Mouse (Mus musculus) adrenal gland (tissue): ENCODE measurements at regions not wholly inside any gene's neighbourhood (a gene's known extent, or its start where the extent isn't known, plus 50 kb on each side); places are given as distances from the start of the nearest gene placed in this dataset.

Source experiments
- intact Hi-C: fragments of 180-260 bp; cut with DNase I; formaldehyde crosslinking; loops from one replicate; pipeline ENCODE4 v1.15.1; 2025

DNA sequence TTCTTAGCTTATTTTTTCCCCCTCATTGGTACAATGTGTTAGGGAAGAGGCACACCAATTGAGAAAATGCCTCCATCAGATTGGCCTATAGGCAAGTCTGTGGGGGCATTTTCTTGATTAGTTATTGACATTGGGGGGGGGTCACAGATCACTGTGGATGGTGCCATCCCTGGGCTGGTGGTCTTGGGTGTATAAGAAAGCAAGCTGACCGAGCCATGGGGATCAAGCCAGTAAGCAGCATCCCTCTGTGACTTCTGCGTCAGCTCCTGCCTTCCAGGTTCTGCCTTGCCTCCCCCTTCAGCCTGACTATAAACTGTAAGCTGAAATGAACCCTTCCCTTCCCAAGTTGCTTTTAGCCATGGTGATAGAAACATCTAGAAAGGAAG lies 71.5 kb upstream of the Parp11 start:
- intact Hi-C loops = loop anchor here (5.0 kb wide), 2 partner anchors 72 to 418 kb away; partner anchors contain the start of gene Parp11

DNA sequence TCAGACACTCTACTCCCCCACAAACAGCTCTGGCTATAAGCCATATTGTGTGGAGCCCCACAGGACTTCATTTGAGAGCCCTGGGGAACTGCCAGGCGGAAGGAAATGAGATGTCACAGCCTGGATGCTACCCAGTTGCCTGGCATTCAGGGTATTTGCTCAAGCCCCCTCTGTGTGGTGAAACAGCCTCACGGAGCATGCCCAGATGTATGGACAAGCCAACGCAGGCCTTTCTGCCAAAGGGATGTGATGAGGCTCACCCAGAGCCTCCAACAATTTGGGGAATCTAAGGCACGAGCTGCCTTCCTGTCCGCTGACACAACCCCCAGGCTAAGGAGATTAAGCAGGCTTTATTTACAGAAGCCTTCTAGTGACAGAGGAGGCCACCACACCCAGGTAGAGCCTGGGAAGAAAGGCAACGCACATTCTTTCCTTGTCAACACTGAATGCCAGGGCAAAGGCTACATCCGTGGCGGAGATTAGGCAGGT lies 70.9 kb upstream of the Parp11 start:
- intact Hi-C loops = loop anchor here (5.0 kb wide), 2 partner anchors 72 to 418 kb away; partner anchors contain the start of gene Parp11

DNA sequence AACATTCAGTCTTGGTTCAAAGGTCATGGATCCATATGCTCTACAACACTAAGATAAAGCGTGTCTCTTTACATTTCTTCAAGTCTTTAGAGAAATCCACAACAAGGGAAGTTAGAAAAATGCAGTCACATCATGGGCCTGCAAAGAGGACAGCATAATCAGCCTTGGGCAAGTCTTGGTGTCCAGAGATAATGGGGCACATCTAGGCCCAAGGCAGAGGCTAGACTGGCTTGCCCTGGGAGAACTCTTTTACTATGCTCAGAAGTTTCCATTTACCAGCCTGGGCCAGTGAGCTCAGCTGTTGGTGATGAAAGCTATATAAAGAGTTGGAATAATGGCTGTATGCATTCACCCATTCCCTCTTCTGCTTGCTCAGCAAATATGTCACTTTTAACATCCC lies 67.9 kb upstream of the Parp11 start:
- intact Hi-C loops = loop anchor here (5.0 kb wide), 2 partner anchors 69 to 421 kb away; partner anchors contain the start of gene Parp11

DNA sequence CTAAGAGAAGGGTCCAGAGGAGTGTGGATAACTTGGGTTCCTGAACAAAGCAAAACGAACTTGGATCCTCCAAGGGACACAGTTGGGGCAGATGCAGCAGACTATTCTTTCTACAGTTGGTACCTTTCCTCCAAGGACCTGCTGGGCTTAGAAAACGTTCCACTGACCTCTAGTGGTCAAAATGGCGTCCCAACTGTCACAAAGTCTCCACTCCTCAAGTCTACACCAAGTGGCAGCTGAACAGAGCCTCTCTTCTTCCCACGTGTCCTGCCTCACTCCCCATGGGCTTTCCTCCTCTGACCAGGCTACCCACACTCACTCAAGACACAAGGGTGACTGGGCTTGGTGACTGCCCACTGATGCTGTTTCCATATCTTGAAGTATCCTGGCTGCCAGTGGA lies 67.1 kb upstream of the Parp11 start:
- intact Hi-C loops = loop anchor here (5.0 kb wide), 2 partner anchors 68 to 422 kb away; partner anchors contain the start of gene Parp11

DNA sequence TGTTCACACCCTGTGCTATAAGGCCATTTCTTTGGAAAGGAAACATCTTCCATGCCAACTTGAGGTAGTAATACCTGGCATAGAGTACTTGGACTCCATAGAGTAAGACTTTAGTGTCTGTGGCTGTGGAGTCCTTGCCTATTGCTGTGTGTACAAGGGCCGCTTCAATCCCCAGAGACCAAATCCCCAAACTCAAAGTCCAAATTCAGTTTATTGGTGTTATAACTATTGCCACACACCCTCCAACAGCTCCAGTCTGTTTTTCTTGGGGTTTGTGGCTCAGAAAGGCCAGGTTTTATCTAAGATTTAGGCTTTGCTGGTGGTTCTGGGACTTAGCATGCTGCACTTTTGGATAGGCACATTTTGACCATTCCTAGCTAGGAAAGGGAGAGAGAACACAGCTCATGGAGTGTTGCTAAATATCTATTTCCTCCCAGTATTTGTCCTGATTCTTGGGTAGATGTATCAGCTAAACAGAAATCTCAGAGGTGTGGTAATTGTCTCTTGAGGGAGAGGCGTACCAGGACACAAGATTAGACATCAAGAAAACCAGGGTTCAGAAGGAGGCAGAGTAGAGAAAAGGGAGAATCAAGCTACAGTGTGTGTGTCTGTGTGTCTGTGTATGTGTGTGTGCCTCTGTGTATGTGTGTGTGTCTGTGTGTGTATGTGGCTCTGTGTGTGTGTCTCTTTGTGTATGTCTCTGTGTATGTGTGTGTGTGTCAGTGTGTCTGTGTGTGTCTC lies 65.3 kb upstream of the Parp11 start:
- intact Hi-C loops = no loop called here

DNA sequence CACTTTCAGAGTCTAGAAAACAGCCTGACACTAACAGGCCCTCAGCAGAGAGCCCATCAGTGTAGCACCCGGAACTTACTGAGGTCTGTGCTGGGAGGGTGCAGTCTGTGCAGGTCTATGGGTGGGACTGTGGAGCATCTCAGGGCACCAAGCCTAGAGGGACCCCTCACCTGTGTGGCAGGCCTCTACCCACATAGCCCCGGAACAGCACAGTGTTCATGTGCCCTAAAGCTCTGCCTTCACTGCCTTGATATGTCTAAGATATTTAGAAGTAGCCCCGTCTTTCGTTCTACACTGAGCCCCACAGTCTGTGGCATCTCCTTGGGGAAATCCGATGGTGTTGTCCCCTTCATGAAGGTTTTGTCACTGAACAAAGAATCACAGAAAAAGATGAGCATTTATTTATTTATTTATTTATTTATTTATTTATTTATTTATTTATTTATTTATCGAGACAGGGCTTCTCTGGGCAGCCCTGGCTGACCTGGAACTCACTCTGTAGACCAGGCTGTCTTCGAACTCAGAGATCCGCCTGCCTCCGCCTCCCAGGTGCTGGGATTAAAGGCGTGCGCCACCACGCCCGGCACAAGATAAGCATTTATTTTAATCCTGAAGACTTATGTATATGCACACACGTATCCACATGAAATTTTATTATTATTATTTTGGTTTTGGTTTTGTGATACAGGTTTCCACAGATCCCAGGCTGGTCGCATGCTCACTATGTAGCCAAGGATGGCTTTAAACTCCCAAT lies 55.2 kb upstream of the Parp11 start:
- intact Hi-C loops = no loop called here

DNA sequence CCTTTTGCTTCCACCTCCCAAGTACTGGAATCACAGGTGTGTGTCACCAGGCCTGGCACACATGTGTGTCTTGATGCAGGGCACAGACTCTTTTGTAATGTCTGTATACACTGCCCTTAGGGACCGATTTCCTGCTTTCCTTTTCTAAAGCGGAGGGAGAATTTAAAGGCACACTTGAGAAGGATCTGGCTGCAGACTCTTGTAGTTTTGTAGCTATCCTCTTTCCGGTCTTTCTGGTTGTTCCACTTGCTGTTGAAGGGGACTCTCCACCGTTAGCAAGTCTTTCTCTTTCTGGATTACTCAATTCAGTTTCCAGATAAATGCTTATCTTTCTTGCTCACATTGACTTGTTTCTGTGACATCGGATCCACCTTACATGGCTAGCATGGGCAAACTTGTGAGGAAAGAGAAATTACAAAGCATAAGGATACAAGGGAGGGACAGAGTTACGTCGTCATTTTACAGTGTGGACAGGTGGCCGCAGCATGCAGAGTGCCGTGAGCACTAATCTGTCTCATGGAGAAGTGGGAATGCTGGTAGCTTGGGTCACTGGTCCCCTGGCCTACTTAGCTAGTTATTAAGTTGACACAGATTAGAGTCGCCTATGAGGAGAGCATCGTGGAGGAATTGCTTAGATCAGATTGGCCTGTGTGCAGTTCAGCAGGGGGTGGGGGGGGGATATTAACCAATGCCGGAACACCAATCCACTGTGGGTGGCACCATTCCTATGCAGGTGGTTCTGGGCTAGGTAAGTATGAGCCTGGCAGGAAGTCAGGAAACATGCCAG lies 54.4 kb upstream of the Parp11 start:
- intact Hi-C loops = no loop called here

DNA sequence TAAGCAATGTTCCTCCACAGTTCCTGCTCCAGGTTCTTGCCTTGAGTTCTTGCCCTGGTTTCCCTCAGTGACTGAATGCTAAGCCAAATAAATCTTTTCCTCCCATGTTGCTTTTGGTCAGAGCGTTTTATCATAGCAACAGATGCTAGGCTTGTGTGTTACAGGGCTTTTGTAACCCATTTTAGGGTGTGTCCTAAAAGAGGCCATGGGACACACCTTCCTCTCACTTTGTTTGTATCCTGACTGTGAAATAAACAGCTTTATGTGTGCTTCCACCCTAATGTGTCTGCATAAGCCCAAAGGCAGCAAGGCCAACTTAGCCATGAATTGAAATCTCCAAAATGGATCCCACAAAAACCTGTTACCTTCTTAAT lies 53.9 kb upstream of the Parp11 start:
- intact Hi-C loops = no loop called here

DNA sequence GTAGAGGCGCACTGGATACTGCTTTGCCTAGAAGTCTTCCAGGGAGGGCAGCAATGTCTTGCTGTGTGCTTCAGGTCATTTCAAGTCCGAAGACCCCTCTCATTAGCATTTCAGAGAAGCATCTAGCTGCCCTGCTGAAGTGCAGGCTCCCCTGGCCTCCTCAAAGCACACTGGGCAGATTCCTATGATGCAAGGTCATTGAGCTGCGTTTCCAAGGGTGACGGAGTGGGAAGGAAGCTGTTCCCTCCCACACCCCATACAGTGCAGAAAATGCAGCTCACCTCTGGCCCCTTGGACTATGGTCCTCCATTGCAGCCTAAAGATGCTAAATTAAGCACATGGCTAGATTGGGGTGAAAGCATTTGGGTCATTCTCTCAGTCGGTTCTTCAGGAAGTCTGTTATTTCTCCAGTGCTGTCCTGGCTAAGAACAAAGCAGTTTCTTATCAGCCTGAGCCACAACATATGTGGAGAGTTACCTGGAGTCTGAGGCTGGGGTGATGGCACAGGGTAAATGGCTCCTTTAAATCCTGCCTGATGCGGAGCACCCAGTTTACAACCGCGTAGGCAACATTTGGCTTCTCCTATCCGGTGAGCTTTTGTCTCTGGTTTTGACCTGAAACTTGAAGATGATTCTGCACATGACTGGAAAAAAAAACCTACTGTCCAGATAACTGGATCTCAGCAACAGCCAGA lies 52.6 kb upstream of the Parp11 start:
- intact Hi-C loops = no loop called here
